Mouse (Mus musculus) ES-Bruce4 (cell line): ENCODE measurements around the gene Trim34b. TPM values are rescaled to one million over a fixed set of nuclear protein-coding genes. Genes with fewer than 3 reads are reported as not detected.

Source experiments
- H3K27ac ChIP-seq: 2 replicates; pipeline ENCODE4 v1.5.1; 2012; ENCODE audit warnings: low read length, inconsistent platforms; ENCODE audit not compliant: insufficient read depth
- H3K27me3 ChIP-seq: 2 replicates; pipeline ENCODE4 v1.6.1; 2012; ENCODE audit warnings: mild to moderate bottlenecking, low read length, inconsistent platforms; ENCODE audit not compliant: control insufficient read depth, poor library complexity, insufficient read depth, severe bottlenecking
- H3K36me3 ChIP-seq: 2 replicates; pipeline ENCODE4 v1.6.1; 2012; ENCODE audit warnings: inconsistent platforms, mild to moderate bottlenecking, low read length, moderate library complexity; ENCODE audit not compliant: control insufficient read depth, poor library complexity, insufficient read depth, severe bottlenecking
- H3K4me1 ChIP-seq: one replicate; pipeline ENCODE4 v1.8.1; 2011; ENCODE audit warnings: low read length; ENCODE audit not compliant: control insufficient read depth, insufficient read depth
- H3K4me3 ChIP-seq: 2 replicates; pipeline ENCODE4 v1.5.1; 2011; ENCODE audit warnings: low read depth, mild to moderate bottlenecking, low read length
- H3K9ac ChIP-seq: 2 replicates; pipeline ENCODE4 v1.6.1; 2012; ENCODE audit warnings: low read depth, mild to moderate bottlenecking, inconsistent platforms; ENCODE audit not compliant: poor library complexity, severe bottlenecking
- H3K9me3 ChIP-seq: replicated peaks from 2 replicates; pipeline ENCODE4 v1.6.1; 2012; ENCODE audit warnings: mild to moderate bottlenecking, low read length, inconsistent platforms; ENCODE audit not compliant: control insufficient read depth, poor library complexity, insufficient read depth, severe bottlenecking
- CTCF ChIP-seq: IDR thresholded peaks from one replicate; pipeline ENCODE4 v1.8.1; 2011; ENCODE audit warnings: low read depth, low read length
- EP300 ChIP-seq: IDR thresholded peaks from 2 replicates; pipeline ENCODE4 v1.6.1; 2011; ENCODE audit warnings: low read depth, low read length; ENCODE audit not compliant: insufficient read depth
- POLR2A ChIP-seq: IDR thresholded peaks from one replicate; pipeline ENCODE4 v1.8.1; 2011; ENCODE audit warnings: low read length; ENCODE audit not compliant: insufficient read depth
- polyA plus RNA-seq: library from polyadenylated mRNA; stranded (reverse); fragments of >200 nt; gene quantifications from 2 replicates; pipeline ENCODE4 v1.2.4, GENCODE M21; 2011; ENCODE audit warnings: low read depth; ENCODE audit not compliant: missing spikeins, insufficient read depth, insufficient read length

The Trim34b gene
- polyA plus RNA-seq, 1 experiment, result not detected

DNA sequence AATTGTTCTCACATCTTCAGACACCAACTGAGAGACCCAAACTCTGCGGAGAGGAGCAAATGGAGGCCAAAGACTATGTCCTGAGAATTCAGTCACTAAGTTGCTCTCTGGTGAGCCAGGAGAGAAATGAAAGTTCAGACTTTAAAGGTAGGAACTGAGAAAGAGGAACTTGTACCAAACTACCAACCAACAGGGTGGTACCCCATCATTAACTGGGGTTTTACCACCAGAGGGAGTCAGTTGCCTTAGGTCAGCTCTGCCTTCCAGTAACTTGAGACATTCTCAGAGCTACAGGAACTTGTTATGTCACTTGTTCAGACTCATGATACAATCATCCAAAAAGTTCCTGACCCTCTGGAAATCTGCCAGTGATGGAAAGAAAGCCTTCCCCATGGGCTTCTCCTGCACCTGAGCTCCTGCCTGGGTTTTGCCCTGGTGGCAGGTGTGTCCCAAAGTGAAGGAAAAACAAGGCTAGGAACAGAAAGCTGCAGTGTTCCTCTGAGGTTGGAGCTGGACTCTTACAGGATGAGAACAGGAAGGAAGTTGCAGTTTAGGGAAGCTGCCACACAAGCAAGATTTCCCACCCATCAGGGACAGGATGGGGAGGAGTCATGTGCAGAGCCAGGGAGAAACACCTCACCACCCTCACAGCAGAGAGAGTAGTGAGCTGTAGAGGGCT lies 40.6 kb downstream of the Trim34b start, which contains the start of gene Trim30b:
Gene Trim30b (minus strand): TSS at position 149 of the 679 bp plus-strand sequence.
- Histone ChIP-seq H3K9me3 (no peaks in the 10 kb centered on the region), H3K27ac (no peak within 1 kb of the TSS), H3K4me3 (no peak within 1 kb of the TSS), H3K27me3 (no peaks in the 10 kb centered on the region), H3K9ac (no peak within 1 kb of the TSS), H3K4me1 (no peaks in the 10 kb centered on the region), H3K36me3 (no peaks in the 10 kb centered on the region)
- TF ChIP-seq EP300 (no peak), POLR2A (no peak), CTCF (no peak)

Other genes starting within 250 kb of the Trim34b start
- not detected in 2 replicates for gene Olfr645, start 244.0 kb upstream of the Trim34b start, polyA plus RNA-seq
- gene Olfr646, start 224.6 kb upstream of the Trim34b start, polyA plus RNA-seq, result not detected in 2 replicates
- gene Ubqln5, start 199.6 kb upstream of the Trim34b start, polyA plus RNA-seq, result not detected in 2 replicates
- gene Olfr643, start 192.1 kb upstream of the Trim34b start, polyA plus RNA-seq, result not detected in 2 replicates
- not detected in 2 replicates for gene Ubqln3, start 186.2 kb upstream of the Trim34b start, polyA plus RNA-seq
- gene Ubqlnl, start 178.9 kb upstream of the Trim34b start, polyA plus RNA-seq, result not detected in 2 replicates
- not detected in 2 replicates for gene Olfm5, start 164.6 kb upstream of the Trim34b start, polyA plus RNA-seq
- gene Olfr648, start 146.1 kb upstream of the Trim34b start, polyA plus RNA-seq, result not detected in 2 replicates
- gene Olfr649, start 133.5 kb upstream of the Trim34b start, polyA plus RNA-seq, result not detected in 2 replicates
- gene Trim6, start 110.7 kb upstream of the Trim34b start, polyA plus RNA-seq, result 119 and 128 TPM in 2 replicates
- gene Trim34a, start 85.0 kb upstream of the Trim34b start, polyA plus RNA-seq, result 10.6 and 11.6 TPM in 2 replicates
- gene Trim5, start 41.4 kb upstream of the Trim34b start, polyA plus RNA-seq, result 1.2 and 2.5 TPM in 2 replicates
- gene Trim12a, start 14.0 kb upstream of the Trim34b start, polyA plus RNA-seq, result 25.3 and 26.2 TPM in 2 replicates
- gene Trim12c, start 23.9 kb downstream of the Trim34b start, polyA plus RNA-seq, result 16.0 and 16.3 TPM in 2 replicates
- gene Trim30b, start 40.4 kb downstream of the Trim34b start, polyA plus RNA-seq, result not detected in 2 replicates
- gene Trim30c, start 71.4 kb downstream of the Trim34b start, polyA plus RNA-seq, result not detected in 2 replicates
- gene Trim30a, start 135.7 kb downstream of the Trim34b start, polyA plus RNA-seq, result 1.3 and 1.4 TPM in 2 replicates
- 0.58 and 0.60 TPM in 2 replicates for gene Trim30d, start 178.4 kb downstream of the Trim34b start, polyA plus RNA-seq
- gene Olfr651, start 220.7 kb downstream of the Trim34b start, polyA plus RNA-seq, result not detected in 2 replicates
- gene Olfr652, start 231.4 kb downstream of the Trim34b start, polyA plus RNA-seq, result not detected in 2 replicates
- not detected in 2 replicates for gene Olfr653, start 247.8 kb downstream of the Trim34b start, polyA plus RNA-seq